Mouse (Mus musculus) olfactory bulb, adult 2 months (tissue): Measurements from ENCODE around the gene Cdk5rap3.

ENCODE experiments used
- CTCF ChIP-seq: fragments of 200-500 bp; IDR thresholded peaks from 2 replicates; pipeline ENCODE4 v1.5.1; 2012; ENCODE audit warnings: low read depth, mild to moderate bottlenecking, low read length, moderate library complexity; ENCODE audit not compliant: insufficient read depth
- POLR2A ChIP-seq: fragments of 200-500 bp; IDR thresholded peaks from 2 replicates; pipeline ENCODE4 v1.6.1; 2012; ENCODE audit warnings: mild to moderate bottlenecking, low read depth, low read length, moderate library complexity; ENCODE audit not compliant: insufficient read depth

DNA sequence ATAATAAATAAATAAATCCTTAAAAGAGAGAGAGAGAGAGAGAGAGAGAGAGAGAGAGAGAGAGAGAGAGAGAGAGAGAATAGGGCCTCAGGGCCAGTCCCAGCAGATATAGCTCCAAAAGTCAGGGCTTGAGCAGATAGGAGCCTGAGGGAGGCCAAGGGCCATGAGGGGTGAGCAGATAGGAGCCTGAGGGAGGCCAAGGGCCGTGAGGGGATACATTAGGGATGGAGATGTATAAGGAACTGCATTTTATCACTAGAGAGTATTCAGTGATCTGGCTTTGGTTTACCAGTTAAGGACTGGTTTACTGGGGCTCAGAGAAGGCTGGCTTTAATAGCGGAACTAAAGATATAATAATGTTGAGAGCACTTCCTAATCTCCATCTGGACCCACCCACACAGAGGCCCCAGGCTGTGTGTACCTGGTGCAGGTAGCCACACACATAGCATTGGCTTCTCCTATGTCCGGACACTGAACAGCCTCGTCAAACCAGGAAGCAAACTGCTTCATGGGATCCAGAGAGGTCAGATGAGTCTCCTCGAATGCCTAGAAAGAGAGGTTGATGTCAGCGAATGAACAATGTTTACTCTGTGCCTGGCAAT lies 25.8 kb upstream of the Cdk5rap3 start:
- TF ChIP-seq POLR2A (no peak), CTCF (no peak)
